Mouse (Mus musculus) liver, adult (tissue): ENCODE results near the gene Sardh.

Experiments used
- GATA4 ChIP-seq: IDR thresholded peaks from 2 replicates; pipeline ENCODE4 v1.6.1; 2014; ENCODE audit warnings: mild to moderate bottlenecking, low read length; ENCODE audit not compliant: insufficient replicate concordance

Sardh gene

GRCm38 (mm10) chr2:27245947-27246346, 2.2 kb downstream of the Sardh start:
- no peak for TF ChIP-seq GATA4

- TF ChIP-seq GATA4: no peak
These were observed 10.8 kb downstream of the Sardh start for GRCm38 (mm10) chr2:27237342-27237741.

GRCm38 (mm10) chr2:27235729-27236128, 12.4 kb downstream of the Sardh start:
- TF ChIP-seq GATA4: no peak

GRCm38 (mm10) chr2:27232376-27232775, 15.8 kb downstream of the Sardh start:
- TF ChIP-seq GATA4: peak; percentile 39; the same call in 1 of the 2 replicates

GRCm38 (mm10) chr2:27229481-27230105, 18.5 kb downstream of the Sardh start:
- TF ChIP-seq GATA4: no peak

- no peak for TF ChIP-seq GATA4
These were observed 19.2 kb downstream of the Sardh start for GRCm38 (mm10) chr2:27228809-27229480.

- TF ChIP-seq GATA4: no peak
These were observed 21.6 kb downstream of the Sardh start for GRCm38 (mm10) chr2:27226572-27226971.

- no peak for TF ChIP-seq GATA4
These were observed 25.1 kb downstream of the Sardh start for GRCm38 (mm10) chr2:27223012-27223421.

- peak; percentile 56; the same call in 1 of the 2 replicates for TF ChIP-seq GATA4
These were observed 29.6 kb downstream of the Sardh start for GRCm38 (mm10) chr2:27218569-27218968.

- TF ChIP-seq GATA4: no peak
These were observed 30.0 kb downstream of the Sardh start for GRCm38 (mm10) chr2:27218121-27218544.

- no peak for TF ChIP-seq GATA4
These were observed 32.6 kb downstream of the Sardh start for GRCm38 (mm10) chr2:27215537-27215936.

GRCm38 (mm10) chr2:27211966-27212893, 35.9 kb downstream of the Sardh start:
- no peak for TF ChIP-seq GATA4

GRCm38 (mm10) chr2:27210676-27211210, 37.4 kb downstream of the Sardh start:
- no peak for TF ChIP-seq GATA4

GRCm38 (mm10) chr2:27210255-27210654, 37.9 kb downstream of the Sardh start:
- TF ChIP-seq GATA4: no peak

- TF ChIP-seq GATA4: no peak; the same call in 1 of the 2 replicates
These were observed 38.3 kb downstream of the Sardh start for GRCm38 (mm10) chr2:27209816-27210215.
